Mouse (Mus musculus) right cerebral cortex, adult 18-20 months (tissue): ENCODE results near the gene Smarcad1.
"Not testable (repeated sequence)": the region's sequence is repeated elsewhere in the genome, so short reads cannot be mapped to it uniquely, and the experiment has no call there.

Source experiments
- DNase-seq: peaks from one replicate; pipeline ENCODE4 v3.0.0; 2022; ENCODE audit warnings: mixed read lengths

Gene Smarcad1

GRCm38 (mm10) chr6:65042491-65043171 is at the start of gene Smarcad1:
Gene Smarcad1, plus strand, starts transcription at chr6:65042583.
- peak; percentile 95 for DNase-seq

DNA sequence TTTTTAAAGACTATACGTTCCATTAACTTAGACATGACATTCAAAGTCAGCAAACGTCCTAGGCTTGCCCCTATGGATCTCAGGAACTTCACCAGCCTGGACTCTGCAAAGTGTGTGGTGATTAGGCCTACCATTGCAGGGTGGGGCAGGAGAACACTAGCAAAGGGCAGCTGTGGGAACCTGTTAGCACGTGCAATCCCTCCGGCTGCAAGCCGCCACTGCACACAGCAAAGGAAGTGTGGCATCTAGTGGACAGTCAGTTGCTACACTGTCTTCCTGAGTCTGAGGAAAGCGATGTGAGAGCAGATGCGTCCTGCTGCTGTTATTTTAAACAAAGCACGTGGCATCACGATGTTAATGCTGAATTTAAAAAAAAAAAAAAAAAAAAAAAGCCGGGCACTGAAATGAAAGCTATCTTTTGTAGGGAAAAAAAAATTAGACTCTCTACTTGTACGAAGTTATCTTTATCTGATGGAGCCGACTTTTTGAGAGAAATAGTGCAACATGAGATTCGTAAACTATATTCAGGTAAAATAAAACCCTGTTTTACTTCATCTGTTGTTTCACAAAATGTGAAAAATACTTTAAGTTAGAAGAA is 45.5 kb upstream of the Smarcad1 start:
- no peak for DNase-seq

GRCm38 (mm10) chr6:64997805-64998204 is 44.6 kb upstream of the Smarcad1 start:
- DNase-seq: no peak

DNA sequence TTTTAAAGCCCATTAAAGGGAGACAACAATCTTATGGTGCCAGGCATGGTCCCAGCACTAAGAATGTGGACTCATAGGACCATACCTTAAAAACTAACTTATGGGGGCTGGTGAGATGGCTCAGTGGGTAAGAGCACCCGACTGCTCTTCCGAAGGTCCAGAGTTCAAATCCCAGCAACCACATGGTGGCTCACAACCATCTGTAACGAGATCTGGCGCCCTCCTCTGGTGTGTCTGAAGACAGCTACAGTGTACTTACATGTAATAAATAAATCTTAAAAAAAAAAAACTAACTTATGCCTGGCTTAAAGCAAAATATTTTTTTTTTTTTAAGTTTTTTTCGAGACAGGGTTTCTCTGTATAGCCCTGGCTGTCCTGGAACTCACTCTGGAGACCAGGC is 41.6 kb upstream of the Smarcad1 start:
- not testable (repeated sequence) for DNase-seq

- DNase-seq: no peak
Measured at GRCm38 (mm10) chr6:65002196-65002595, 40.2 kb upstream of the Smarcad1 start.

- no peak for DNase-seq
Measured at GRCm38 (mm10) chr6:65008836-65009235, 33.5 kb upstream of the Smarcad1 start.

- DNase-seq: no peak
Measured at GRCm38 (mm10) chr6:65011444-65011990, 30.9 kb upstream of the Smarcad1 start.

DNA sequence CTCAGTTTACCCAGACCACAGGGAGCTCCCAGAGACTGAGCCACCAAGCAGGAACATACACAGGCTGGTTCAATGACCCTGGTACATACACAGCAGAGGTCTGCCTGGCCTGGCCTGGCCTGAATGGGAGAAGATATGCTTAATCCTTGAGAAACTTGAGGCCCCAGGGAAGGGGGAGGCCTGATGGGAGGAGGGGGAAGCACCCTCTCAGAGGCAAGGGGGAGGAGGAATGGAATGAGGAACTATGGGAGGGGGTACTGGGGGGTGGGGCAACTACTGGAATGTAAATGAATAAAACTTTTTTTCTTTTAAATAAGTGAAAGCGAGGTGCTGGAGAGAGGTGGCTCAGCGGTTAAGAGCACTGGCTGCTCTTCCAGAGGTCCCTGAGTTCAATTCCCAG is 30.2 kb upstream of the Smarcad1 start:
- DNase-seq: no peak

- DNase-seq: no peak
Measured at GRCm38 (mm10) chr6:65017566-65017965, 24.8 kb upstream of the Smarcad1 start.

- not testable (repeated sequence) for DNase-seq
Measured at GRCm38 (mm10) chr6:65018966-65019365, 23.4 kb upstream of the Smarcad1 start.

DNA sequence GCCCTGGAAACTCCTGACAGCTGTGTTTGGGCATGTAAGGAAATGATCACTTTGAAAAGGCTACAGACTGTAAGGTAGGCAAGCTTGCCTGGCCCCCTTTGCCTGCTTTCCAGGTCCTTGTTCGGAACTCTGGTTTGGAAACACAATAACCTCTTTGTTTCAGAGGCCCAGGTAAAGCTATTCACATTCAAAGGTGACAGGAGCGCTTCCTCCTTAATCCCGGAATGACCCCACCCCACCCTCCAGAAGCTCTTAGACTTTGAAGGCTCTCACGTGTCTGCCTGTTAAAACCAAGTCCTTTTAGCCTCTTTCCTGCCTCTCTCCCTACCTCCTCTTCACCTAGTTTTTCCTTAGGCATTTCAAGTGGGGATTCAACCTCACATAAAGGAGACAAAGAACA is 20.5 kb upstream of the Smarcad1 start:
- no peak for DNase-seq

DNA sequence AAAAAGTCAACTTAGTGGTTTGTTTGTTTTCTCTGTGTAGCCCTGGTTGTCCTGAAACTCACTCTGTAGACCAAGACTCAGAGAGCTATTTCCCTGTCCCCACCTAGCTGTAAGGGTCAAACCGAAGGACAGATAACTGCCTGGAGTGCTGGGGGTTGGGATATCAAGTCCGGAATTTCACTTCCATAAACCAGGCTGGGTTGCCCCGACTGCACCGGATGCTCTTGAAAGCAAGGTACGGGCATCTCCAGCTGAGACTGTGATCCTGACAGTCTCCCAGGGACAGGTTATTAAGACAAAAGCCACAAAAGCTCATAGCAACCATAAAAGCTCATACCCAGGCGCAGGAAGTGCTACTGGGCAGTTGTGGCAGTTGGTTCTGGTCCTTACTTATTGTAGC is 19.3 kb upstream of the Smarcad1 start:
- no peak for DNase-seq

- no peak for DNase-seq
Measured at GRCm38 (mm10) chr6:65024668-65025067, 17.7 kb upstream of the Smarcad1 start.

GRCm38 (mm10) chr6:65025130-65025529 is 17.3 kb upstream of the Smarcad1 start:
- DNase-seq: no peak

DNA sequence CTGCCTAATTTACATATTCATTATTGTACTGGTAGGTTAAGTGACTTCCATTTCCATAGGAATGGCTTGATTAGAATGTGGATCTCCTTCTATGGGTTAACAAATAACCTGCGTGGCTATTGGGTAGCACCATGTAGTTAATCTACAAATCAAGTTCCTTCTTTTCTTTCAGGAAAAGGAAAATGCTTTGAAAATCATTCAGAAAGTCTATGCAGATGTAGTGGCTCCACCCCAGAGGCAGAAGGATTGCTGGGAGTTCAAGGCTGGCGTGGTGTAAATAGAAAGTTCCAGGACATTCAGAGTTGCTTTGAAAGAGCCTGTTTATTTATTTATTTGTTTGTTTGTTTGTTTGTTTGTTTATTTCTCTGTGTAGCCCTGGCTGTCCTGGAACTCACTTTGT is 7.7 kb upstream of the Smarcad1 start:
- DNase-seq: no peak

GRCm38 (mm10) chr6:65035469-65035868 is 6.9 kb upstream of the Smarcad1 start:
- DNase-seq: no peak

GRCm38 (mm10) chr6:65041932-65042331 is 451 bp upstream of the Smarcad1 start:
- DNase-seq: no peak

- no peak for DNase-seq
Measured at GRCm38 (mm10) chr6:65043241-65043640, 858 bp downstream of the Smarcad1 start.

- no peak for DNase-seq
Measured at GRCm38 (mm10) chr6:65049100-65049499, 6.7 kb downstream of the Smarcad1 start.

DNA sequence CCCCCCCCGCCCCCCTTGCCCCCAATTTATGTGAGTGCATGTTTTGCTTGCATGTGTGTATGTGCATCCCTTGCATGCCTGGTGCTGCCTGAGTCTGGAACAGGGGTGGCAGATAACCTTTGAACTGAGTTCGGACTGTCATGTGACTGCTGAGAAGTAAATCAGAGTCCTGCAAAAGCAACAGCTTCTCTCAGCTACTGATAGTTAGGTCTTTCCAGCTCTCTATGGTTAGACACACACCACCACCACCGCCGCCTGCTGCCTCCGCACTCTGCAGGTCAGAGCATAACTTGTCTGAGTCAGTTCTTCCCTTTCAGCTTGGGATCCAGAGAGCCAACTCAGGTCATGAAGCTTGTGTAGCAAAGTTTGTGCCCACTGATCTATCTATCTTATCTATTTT is 14.2 kb downstream of the Smarcad1 start:
- no peak for DNase-seq

DNA sequence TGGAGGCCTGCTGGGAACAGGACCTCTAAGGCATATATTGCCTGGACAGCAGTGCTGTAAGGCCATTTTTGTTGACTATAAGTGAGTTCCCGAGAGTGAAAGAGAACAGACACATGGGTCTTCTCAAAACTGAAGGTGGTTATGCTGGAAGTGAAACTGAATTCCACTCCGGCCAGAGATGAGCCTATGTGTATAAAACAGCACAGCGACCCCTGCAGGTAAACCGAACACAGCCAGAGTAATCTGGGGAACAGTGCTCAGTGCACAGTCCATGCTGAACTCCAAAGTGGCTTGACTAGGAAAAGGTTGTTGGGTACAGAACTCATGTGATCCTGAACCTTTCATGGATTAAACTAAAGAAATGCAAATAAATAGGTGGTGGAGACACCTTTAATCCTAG is 14.8 kb downstream of the Smarcad1 start:
- not testable (repeated sequence) for DNase-seq

GRCm38 (mm10) chr6:65061049-65061448 is 18.7 kb downstream of the Smarcad1 start:
- DNase-seq: no peak

GRCm38 (mm10) chr6:65075201-65075600 is 32.8 kb downstream of the Smarcad1 start:
- DNase-seq: no peak

DNA sequence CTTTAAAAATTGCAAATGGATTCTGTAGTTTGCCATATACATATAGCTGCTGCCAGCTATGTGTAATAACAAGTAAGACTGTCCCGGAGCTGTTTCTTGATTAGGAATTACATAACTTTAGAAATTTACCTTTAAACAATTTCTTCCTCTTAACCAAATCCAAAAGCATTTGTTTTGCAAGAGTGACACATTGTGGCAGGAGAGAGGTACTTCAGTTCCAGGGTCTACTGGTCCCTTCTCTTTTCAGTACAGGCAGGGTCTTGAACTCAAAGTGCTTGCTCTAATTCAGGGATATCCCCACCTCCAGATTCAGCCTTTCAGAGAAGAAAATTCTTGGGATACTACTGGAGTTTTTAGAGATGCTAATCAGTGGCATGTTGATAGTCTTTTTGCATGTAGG is 36.8 kb downstream of the Smarcad1 start:
- DNase-seq: no peak

DNA sequence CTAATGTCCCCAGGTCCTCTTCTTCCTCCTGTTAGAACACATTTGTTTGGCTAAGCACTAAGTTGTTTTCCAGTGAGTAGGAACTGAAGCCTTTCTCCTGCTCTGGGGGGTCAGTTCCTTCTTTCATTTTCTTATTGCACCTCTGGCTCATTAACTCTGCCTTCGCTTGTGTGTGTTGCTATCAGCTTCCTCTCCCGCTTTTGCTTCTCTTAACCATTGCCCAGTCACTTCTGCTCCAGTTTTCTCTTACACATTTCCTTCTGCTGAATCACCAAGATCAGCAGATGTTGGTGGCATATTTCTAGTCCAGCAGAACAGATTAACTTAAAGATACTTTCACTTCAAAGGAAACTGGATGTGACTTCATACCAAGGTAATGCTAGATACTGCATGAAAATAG is 72.5 kb downstream of the Smarcad1 start:
- no peak for DNase-seq
